Mouse (Mus musculus) kidney, adult 9 months (tissue): ENCODE data around the gene Olfr1392.
A peak's percentile ranks its signal among the peaks of the same experiment; 100 is the strongest.
"Not testable (repeated sequence)": the region's sequence is repeated elsewhere in the genome, so short reads cannot be mapped to it uniquely, and the experiment has no call there.

Source experiments
- DNase-seq: peaks from one replicate; pipeline ENCODE4 v3.0.0; 2022

Gene Olfr1392

GRCm38 (mm10) chr11:49284982-49285381, at the start of gene Olfr1392:
TSS of gene Olfr1392 (plus strand) at chr11:49285282.
- DNase-seq = not testable (repeated sequence)

GRCm38 (mm10) chr11:49235459-49236207, 49.4 kb upstream of the Olfr1392 start:
- no peak for DNase-seq

GRCm38 (mm10) chr11:49236891-49237290, 48.2 kb upstream of the Olfr1392 start:
- peak; percentile 36 for DNase-seq

- no peak for DNase-seq
These were observed 47.5 kb upstream of the Olfr1392 start for GRCm38 (mm10) chr11:49237532-49237931.

- DNase-seq = no peak
These were observed 44.8 kb upstream of the Olfr1392 start for GRCm38 (mm10) chr11:49240310-49240709.

GRCm38 (mm10) chr11:49240874-49241273, 44.2 kb upstream of the Olfr1392 start:
- no peak for DNase-seq

GRCm38 (mm10) chr11:49241471-49241870, 43.6 kb upstream of the Olfr1392 start:
- peak; percentile 46 for DNase-seq

- DNase-seq = no peak
These were observed 42.0 kb upstream of the Olfr1392 start for GRCm38 (mm10) chr11:49242944-49243626.

GRCm38 (mm10) chr11:49243727-49244594, 41.1 kb upstream of the Olfr1392 start, which contains the start of gene Mgat1:
TSS of gene Mgat1 (plus strand) at chr11:49244191.
- peak; percentile 97 for DNase-seq

GRCm38 (mm10) chr11:49244595-49244930, 40.5 kb upstream of the Olfr1392 start:
- no peak for DNase-seq

GRCm38 (mm10) chr11:49245176-49245575, 39.9 kb upstream of the Olfr1392 start:
- DNase-seq = peak; percentile 91

- peak; percentile 34 for DNase-seq
These were observed 39.3 kb upstream of the Olfr1392 start for GRCm38 (mm10) chr11:49245634-49246415.

GRCm38 (mm10) chr11:49246523-49246922, 38.6 kb upstream of the Olfr1392 start:
- no peak for DNase-seq

- peak; percentile 43 for DNase-seq
These were observed 37.8 kb upstream of the Olfr1392 start for GRCm38 (mm10) chr11:49247255-49247654.

GRCm38 (mm10) chr11:49248226-49248973, 36.7 kb upstream of the Olfr1392 start:
- peak; percentile 84 for DNase-seq

GRCm38 (mm10) chr11:49248974-49249700, 35.9 kb upstream of the Olfr1392 start:
- DNase-seq = no peak

- peak; percentile 62 for DNase-seq
These were observed 35.2 kb upstream of the Olfr1392 start for GRCm38 (mm10) chr11:49249811-49250421.

GRCm38 (mm10) chr11:49250422-49251379, 34.4 kb upstream of the Olfr1392 start:
- peak; percentile 94 for DNase-seq

GRCm38 (mm10) chr11:49251380-49251761, 33.7 kb upstream of the Olfr1392 start:
- DNase-seq = no peak
